Mouse (Mus musculus) ES-E14 (cell line): Measurements from ENCODE around the gene Usp29.
"Not testable (repeated sequence)": the region's sequence is repeated elsewhere in the genome, so short reads cannot be mapped to it uniquely, and the experiment has no call there.

Source experiments
- HCFC1 ChIP-seq: IDR thresholded peaks from 2 replicates; pipeline ENCODE4 v1.6.1; 2012; ENCODE audit warnings: low read length, inconsistent platforms, borderline replicate concordance; ENCODE audit not compliant: insufficient read depth
- ZC3H11A ChIP-seq: IDR thresholded peaks from 2 replicates; pipeline ENCODE4 v1.6.1; 2012; ENCODE audit warnings: low read depth, mild to moderate bottlenecking, inconsistent platforms, low read length, borderline replicate concordance

DNA sequence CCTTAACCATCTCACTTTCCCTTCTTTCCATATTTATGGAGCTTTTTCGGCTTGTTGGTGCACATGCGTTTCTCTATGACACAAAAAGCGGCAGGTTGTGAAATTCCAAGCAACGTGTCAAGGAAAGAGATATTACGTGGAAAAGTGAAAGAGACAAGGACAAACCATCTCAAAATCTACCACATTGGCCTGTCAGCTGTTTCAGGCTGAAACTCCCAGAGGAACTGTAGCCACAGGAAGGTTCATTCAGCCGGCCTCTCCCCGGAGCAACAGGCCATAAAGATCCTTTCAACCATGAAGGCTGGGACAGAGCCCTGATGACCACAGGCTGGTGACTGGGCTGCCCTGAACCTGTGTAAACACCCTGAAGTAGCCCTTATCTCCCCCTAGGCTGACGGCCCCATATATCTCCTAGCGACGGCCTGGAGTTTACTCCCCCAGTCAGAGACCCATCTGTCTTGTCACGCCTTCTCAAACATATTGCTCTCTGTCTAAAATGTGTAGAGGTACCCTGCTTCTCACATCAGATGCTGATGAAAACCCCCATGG, 43.6 kb downstream of the Usp29 start:
- not testable (repeated sequence) for TF ChIP-seq HCFC1, ZC3H11A
